Mouse (Mus musculus) kidney, adult 2 months (tissue): ENCODE measurements at regions not wholly inside any gene's neighbourhood (a gene's known extent, or its start where the extent isn't known, plus 50 kb on each side); places are given as distances from the start of the nearest gene placed in this dataset.

Source experiments
- CTCF ChIP-seq: fragments of 200-500 bp; conservative IDR thresholded peaks from 2 replicates; pipeline ENCODE4 v1.5.1; 2011; ENCODE audit warnings: low read depth, mild to moderate bottlenecking, control low read depth, low read length, moderate library complexity, mixed read lengths; ENCODE audit not compliant: insufficient read depth, insufficient read length
- POLR2A ChIP-seq: fragments of 200-500 bp; IDR thresholded peaks from one replicate; pipeline ENCODE4 v1.6.1; 2011; ENCODE audit warnings: low read depth, low read length, control low read depth

- TF ChIP-seq POLR2A (no peak), CTCF (no peak)
Observed at GRCm38 (mm10) chr1:166908231-166908805, 92.9 kb upstream of the Fam78b start.
